Comparison of ENCODE assay signal across 9 mouse cellular contexts in the genomic region with DNA sequence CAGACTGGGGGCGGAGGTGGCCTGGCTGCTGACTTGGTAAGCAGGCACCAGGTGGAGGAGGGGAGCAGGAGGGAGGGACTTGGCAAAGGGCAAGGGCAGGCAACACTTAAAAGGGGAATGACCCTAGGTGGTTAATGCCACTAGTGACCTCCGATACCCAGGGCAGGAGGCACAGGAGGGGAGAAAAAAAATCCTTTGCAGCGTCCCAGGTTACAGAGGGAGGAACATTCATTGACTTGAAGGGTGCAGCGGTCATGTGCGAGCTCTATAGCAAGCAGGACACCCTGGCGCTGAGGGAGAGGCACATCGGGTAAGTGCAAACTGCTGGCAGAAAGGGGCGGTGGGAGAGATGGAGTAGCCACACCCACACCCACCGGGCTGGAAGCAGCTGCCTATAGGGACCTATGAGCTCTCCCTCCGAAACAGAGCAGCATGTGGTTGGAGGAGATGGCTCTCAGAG. TPM values are rescaled to one million over a fixed set of nuclear protein-coding genes. Genes with fewer than 3 reads are reported as not detected.
DNase-seq lines count a peak whose midpoint lies in the region; ATAC-seq lines count a peak whose summit lies in the region.
"Had no signal": no experiment of that assay in that cellular context is flagged by ENCODE, and none has a peak within 500 bp of the region (broad histone marks: within the 10 kb centered on the region; RNA-seq: fewer than 3 reads in every experiment).

A gene (plus strand): TSS at position 10 of the 460 bp plus-strand sequence.

- H3K4me2 ChIP-seq in midbrain, embryonic 15.5 days = peak within 1 kb of the TSS; percentile 42

- peak within 1 kb of the TSS; percentile 41 for H3K4me3 ChIP-seq in forebrain, embryonic 10.5 days
- no peak within 1 kb of the TSS; the same call in 1 of the 2 replicates for H3K4me3 ChIP-seq in midbrain, embryonic 15.5 days

- DNase-seq in left cerebral cortex, adult 8-10 months (ENCODE audit: low spot score in 2 of 2) = no peak
- no peak for DNase-seq in left cerebral cortex, adult 11 months (ENCODE audit: low spot score)
- DNase-seq in forebrain, embryonic 10.5 days (ENCODE audit: extremely low spot score, low spot score) = peak; percentile 27
- DNase-seq in kidney, adult 9 months = peak; percentile 90
- no peak for DNase-seq in ovary, postnatal 14 days (ENCODE audit: low spot score)
- no peak for DNase-seq in urinary bladder, postnatal 36 days (ENCODE audit: low spot score in 2 of 2)

- H3K27ac ChIP-seq in forebrain, embryonic 10.5 days = no peak within 1 kb of the TSS
- H3K27ac ChIP-seq in midbrain, embryonic 15.5 days = no peak within 1 kb of the TSS
- H3K27ac ChIP-seq: macrophage had no signal

- ATAC-seq in midbrain, embryonic 15.5 days (replicated peaks) = no peak
- no peak for ATAC-seq in frontal cortex, adult (ENCODE audit: low TSS enrichment)

- H3K36me3 ChIP-seq in forebrain, embryonic 10.5 days (replicated peaks) = no peaks in the 10 kb centered on the region
- H3K36me3 ChIP-seq in midbrain, embryonic 15.5 days (replicated peaks) = no peaks in the 10 kb centered on the region

- peaks cover 16% of the 10 kb centered on the region; the same call in 1 of the 2 replicates for H3K27me3 ChIP-seq in forebrain, embryonic 10.5 days (ENCODE audit: poor library complexity, severe bottlenecking)
- H3K27me3 ChIP-seq in midbrain, embryonic 15.5 days (replicated peaks) = no peaks in the 10 kb centered on the region

- 3% methylated on average over 10 of the region's 10 CpGs for WGBS in forebrain, embryonic 10.5 days
- WGBS in midbrain, embryonic 15.5 days = 7% methylated on average over 10 of the region's 10 CpGs

- no peaks in the 10 kb centered on the region for H3K9me3 ChIP-seq in forebrain, embryonic 10.5 days
- no peaks in the 10 kb centered on the region for H3K9me3 ChIP-seq in midbrain, embryonic 15.5 days

- H3K4me1 ChIP-seq in forebrain, embryonic 10.5 days = peaks cover 19% of the 10 kb centered on the region
- no peaks in the 10 kb centered on the region for H3K4me1 ChIP-seq in midbrain, embryonic 15.5 days

- H3K9ac ChIP-seq in midbrain, embryonic 15.5 days = no peak within 1 kb of the TSS

RNA-seq across cellular contexts. Expression of the gene that starts here (rescaled TPM):
- 10 to 100 TPM; 12.5 to 14.8 (median 12.9) TPM for total RNA-seq in left cerebral cortex, adult 8-10 months (2022)
- polyA plus RNA-seq in forebrain, embryonic 10.5 days (2016; fragmentation: Nextera tagmentation; extraction: Ambion mirVana) = not detected in 2 replicates
- polyA plus RNA-seq in midbrain, embryonic 15.5 days (2015; fragmentation: Nextera tagmentation; extraction: Ambion mirVana) = not detected in 2 replicates
- polyA plus RNA-seq: macrophage had no signal

Comparison
In these comparisons a context has a peak if more than half of its experiments do, and no peak if none do; other contexts are left out.
1. Peak in DNase-seq and H3K4me3 ChIP-seq in forebrain, embryonic 10.5 days; RNA of the gene not detected or under 1 TPM.